Mouse (Mus musculus): ENCODE results near the gene Rpl11. TPM values are rescaled to one million over a fixed set of nuclear protein-coding genes. Genes with fewer than 3 reads are reported as not detected.

Gene Rpl11
- polyA plus RNA-seq, 1 experiment: 224 TPM

- no peak overlapping the region for H3K27ac ChIP-seq (ENCODE audit: insufficient read depth, low read depth, low read length)
- TF ChIP-seq POLR2A (IDR thresholded peaks at IDR 0.05; ENCODE audit: low read depth, low read length) (no peak), CTCF (IDR thresholded peaks at IDR 0.05; ENCODE audit: extremely low read depth, insufficient read length, insufficient replicate concordance, low read depth, low read length) (peak; percentile 33; the same call in 1 of the 2 replicates)
- no peaks in the 10 kb centered on the region for H3K27me3 ChIP-seq (ENCODE audit: control insufficient read depth, insufficient read depth, low read length)
- no peaks in the 10 kb centered on the region for H3K36me3 ChIP-seq (ENCODE audit: control insufficient read depth, insufficient read depth, low read length)
- 88% methylated on average over 7 of the region's 7 CpGs for WGBS
- no peak overlapping the region for H3K4me3 ChIP-seq (ENCODE audit: low read depth, low read length)
- H3K4me1 ChIP-seq (ENCODE audit: control insufficient read depth, insufficient read depth, insufficient read length, low read length): peaks cover 4% of the 10 kb centered on the region; the same call in 1 of the 2 replicates
Measured at GRCm38 (mm10) chr4:136092498-136092897, 39.3 kb upstream of the Rpl11 start.

DNA sequence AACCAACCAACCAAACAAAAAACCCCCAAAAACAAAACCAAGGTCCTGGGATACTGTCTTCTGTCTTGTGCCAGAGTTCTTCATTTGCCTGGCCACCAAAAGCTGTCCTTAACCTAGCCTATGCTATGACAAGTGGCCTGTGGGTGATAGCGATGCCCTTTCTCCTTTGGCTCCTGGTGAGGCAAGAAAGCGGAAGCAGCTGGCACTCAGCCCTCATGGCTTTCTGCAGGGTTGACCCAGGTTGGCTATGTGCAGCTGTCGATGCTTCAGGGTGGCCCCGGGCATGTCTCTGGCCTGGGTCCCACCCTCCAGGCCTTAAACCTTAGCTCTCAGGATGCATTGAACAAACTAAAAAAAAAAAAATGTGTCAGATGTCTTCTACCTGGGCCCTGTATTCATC, 38.1 kb upstream of the Rpl11 start:
- H3K4me1 ChIP-seq (ENCODE audit: control insufficient read depth, insufficient read depth, insufficient read length, low read length): peaks cover 8% of the 10 kb centered on the region; the same call in 1 of the 2 replicates
- WGBS: 87% methylated on average over 4 of the region's 4 CpGs
- TF ChIP-seq CTCF (IDR thresholded peaks at IDR 0.05; ENCODE audit: extremely low read depth, insufficient read length, insufficient replicate concordance, low read depth, low read length) (no peak), POLR2A (IDR thresholded peaks at IDR 0.05; ENCODE audit: low read depth, low read length) (no peak)

DNA sequence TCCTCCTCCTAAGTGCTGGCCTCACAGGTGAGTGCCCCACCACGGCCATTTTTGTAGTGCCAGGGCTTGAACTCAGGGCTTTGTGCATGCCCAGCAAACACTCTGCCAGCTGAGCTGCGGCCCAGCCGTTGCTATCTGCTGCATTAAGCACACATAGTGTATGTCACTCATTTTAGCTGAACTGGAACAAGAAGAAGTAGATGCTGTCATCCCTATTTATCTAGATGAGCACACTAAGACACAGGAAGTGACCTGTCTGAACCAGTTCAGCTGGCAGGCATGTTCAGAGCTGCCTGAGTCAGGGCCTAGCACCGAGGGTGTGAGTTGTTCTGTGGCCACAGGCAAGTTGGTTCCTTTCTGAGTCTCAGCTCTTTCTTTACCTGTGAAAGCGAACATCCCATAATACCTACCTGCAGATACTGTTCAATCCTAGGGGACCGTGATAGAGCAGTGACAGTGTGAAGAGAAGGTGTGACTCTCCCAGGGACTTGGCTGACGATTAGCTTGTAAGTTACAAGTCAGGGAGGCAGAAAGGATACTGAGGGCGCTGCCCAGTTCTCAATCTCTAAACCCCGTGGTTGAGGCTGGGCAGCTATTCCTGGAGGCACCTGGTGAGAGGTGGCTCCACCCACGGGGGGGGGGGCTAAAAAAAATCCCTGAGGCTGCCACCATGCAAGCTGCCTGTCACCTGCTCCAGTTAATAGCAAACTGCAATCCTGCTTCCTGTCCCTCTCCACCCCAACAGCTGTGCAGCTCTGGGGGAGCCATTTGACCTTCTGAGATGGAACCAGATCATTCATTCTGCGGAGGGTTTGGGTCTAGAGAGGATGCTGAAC, 36.7 kb upstream of the Rpl11 start:
- Histone ChIP-seq H3K4me1 (ENCODE audit: control insufficient read depth, insufficient read depth, insufficient read length, low read length) (peaks cover 8% of the 10 kb centered on the region; the same call in 1 of the 2 replicates), H3K4me3 (ENCODE audit: low read depth, low read length) (no peak overlapping the region), H3K36me3 (ENCODE audit: control insufficient read depth, insufficient read depth, low read length) (no peaks in the 10 kb centered on the region), H3K27me3 (ENCODE audit: control insufficient read depth, insufficient read depth, low read length) (no peaks in the 10 kb centered on the region), H3K27ac (ENCODE audit: insufficient read depth, low read depth, low read length) (peak overlapping the region; percentile 2; the same call in 1 of the 2 replicates)
- TF ChIP-seq POLR2A (IDR thresholded peaks at IDR 0.05; ENCODE audit: low read depth, low read length) (no peak), CTCF (IDR thresholded peaks at IDR 0.05; ENCODE audit: extremely low read depth, insufficient read length, insufficient replicate concordance, low read depth, low read length) (no peak)
- 42% methylated on average over 11 of the region's 11 CpGs for WGBS

More for the DNA sequence above, 38.1 kb upstream of the Rpl11 start:
- H3K36me3 ChIP-seq (ENCODE audit: control insufficient read depth, insufficient read depth, low read length): no peaks in the 10 kb centered on the region
- no peak overlapping the region for H3K4me3 ChIP-seq (ENCODE audit: low read depth, low read length)
- no peaks in the 10 kb centered on the region for H3K27me3 ChIP-seq (ENCODE audit: control insufficient read depth, insufficient read depth, low read length)
- H3K27ac ChIP-seq (ENCODE audit: insufficient read depth, low read depth, low read length): no peak overlapping the region

- Histone ChIP-seq H3K4me1 (ENCODE audit: control insufficient read depth, insufficient read depth, insufficient read length, low read length) (peaks cover 8% of the 10 kb centered on the region; the same call in 1 of the 2 replicates), H3K27ac (ENCODE audit: insufficient read depth, low read depth, low read length) (peak overlapping the region; percentile 2; the same call in 1 of the 2 replicates), H3K27me3 (ENCODE audit: control insufficient read depth, insufficient read depth, low read length) (no peaks in the 10 kb centered on the region), H3K36me3 (ENCODE audit: control insufficient read depth, insufficient read depth, low read length) (no peaks in the 10 kb centered on the region), H3K4me3 (ENCODE audit: low read depth, low read length) (no peak overlapping the region)
- WGBS: 73% methylated on average over 16 of the region's 16 CpGs
- TF ChIP-seq POLR2A (IDR thresholded peaks at IDR 0.05; ENCODE audit: low read depth, low read length): no peak
- no peak for TF ChIP-seq CTCF (IDR thresholded peaks at IDR 0.05; ENCODE audit: extremely low read depth, insufficient read length, insufficient replicate concordance, low read depth, low read length)
Measured at GRCm38 (mm10) chr4:136088971-136089747, 35.9 kb upstream of the Rpl11 start.

GRCm38 (mm10) chr4:136088364-136088763, 35.1 kb upstream of the Rpl11 start:
- Histone ChIP-seq H3K36me3 (ENCODE audit: control insufficient read depth, insufficient read depth, low read length) (no peaks in the 10 kb centered on the region), H3K4me1 (ENCODE audit: control insufficient read depth, insufficient read depth, insufficient read length, low read length) (peaks cover 8% of the 10 kb centered on the region; the same call in 1 of the 2 replicates), H3K27me3 (ENCODE audit: control insufficient read depth, insufficient read depth, low read length) (no peaks in the 10 kb centered on the region), H3K4me3 (ENCODE audit: low read depth, low read length) (no peak overlapping the region), H3K27ac (ENCODE audit: insufficient read depth, low read depth, low read length) (no peak overlapping the region)
- no peak for TF ChIP-seq CTCF (IDR thresholded peaks at IDR 0.05; ENCODE audit: extremely low read depth, insufficient read length, insufficient replicate concordance, low read depth, low read length)
- no peak for TF ChIP-seq POLR2A (IDR thresholded peaks at IDR 0.05; ENCODE audit: low read depth, low read length)
- WGBS: 68% methylated on average over 5 of the region's 5 CpGs

GRCm38 (mm10) chr4:136087261-136087660, 34.0 kb upstream of the Rpl11 start:
- 33% methylated on average over 5 of the region's 5 CpGs for WGBS
- Histone ChIP-seq H3K27ac (ENCODE audit: insufficient read depth, low read depth, low read length) (no peak overlapping the region), H3K4me3 (ENCODE audit: low read depth, low read length) (no peak overlapping the region), H3K27me3 (ENCODE audit: control insufficient read depth, insufficient read depth, low read length) (no peaks in the 10 kb centered on the region), H3K36me3 (ENCODE audit: control insufficient read depth, insufficient read depth, low read length) (no peaks in the 10 kb centered on the region), H3K4me1 (ENCODE audit: control insufficient read depth, insufficient read depth, insufficient read length, low read length) (peaks cover 10% of the 10 kb centered on the region; the same call in 1 of the 2 replicates)
- no peak for TF ChIP-seq CTCF (IDR thresholded peaks at IDR 0.05; ENCODE audit: extremely low read depth, insufficient read length, insufficient replicate concordance, low read depth, low read length)
- TF ChIP-seq POLR2A (IDR thresholded peaks at IDR 0.05; ENCODE audit: low read depth, low read length): no peak
